Mouse (Mus musculus) cerebellum, adult 9-10 months (tissue): Measurements from ENCODE around the gene Trnp1.
A peak's percentile ranks its signal among the peaks of the same experiment; 100 is the strongest.

Experiments
- DNase-seq: peaks from one replicate; pipeline ENCODE4 v3.0.0; 2022

Gene Trnp1

DNA sequence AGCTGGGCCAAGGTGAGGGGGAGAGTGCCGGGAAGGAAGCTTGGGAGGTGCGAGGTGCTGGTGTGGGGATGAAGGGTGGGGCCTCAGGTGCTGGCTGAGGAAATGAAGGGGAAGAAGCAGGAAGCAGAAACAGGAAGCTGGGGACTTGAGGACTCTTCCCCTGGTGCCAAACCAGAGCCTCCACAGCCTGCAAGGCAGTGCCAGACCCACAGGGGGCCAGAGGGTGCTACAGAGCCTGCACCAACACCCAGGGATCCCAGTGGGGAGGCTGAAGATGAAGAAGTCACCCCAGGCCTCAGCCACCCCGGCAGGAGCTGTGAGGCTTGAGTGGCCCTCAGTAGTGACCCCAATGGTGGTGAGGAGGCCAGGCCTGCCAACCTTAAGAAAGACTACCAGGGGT is 40.3 kb downstream of the Trnp1 start:
- DNase-seq: no peak

DNA sequence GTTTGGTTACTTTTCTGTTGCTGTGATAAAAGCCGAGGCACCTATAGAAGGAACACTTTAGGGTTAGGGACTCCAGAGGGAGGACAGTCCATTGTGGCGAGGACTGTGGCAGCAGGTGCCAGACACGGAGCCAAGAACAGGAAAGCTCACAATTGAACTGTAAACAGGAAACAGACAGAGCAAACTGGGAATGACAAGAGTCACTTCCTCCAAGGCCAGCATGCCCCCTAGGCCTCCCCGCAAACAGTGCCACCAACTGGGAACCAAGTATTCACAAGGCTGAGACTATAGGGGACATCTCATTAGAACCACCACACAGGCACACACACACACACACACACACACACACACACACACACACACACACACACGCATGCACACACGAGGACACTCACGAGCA is 45.9 kb downstream of the Trnp1 start:
- DNase-seq: no peak

DNA sequence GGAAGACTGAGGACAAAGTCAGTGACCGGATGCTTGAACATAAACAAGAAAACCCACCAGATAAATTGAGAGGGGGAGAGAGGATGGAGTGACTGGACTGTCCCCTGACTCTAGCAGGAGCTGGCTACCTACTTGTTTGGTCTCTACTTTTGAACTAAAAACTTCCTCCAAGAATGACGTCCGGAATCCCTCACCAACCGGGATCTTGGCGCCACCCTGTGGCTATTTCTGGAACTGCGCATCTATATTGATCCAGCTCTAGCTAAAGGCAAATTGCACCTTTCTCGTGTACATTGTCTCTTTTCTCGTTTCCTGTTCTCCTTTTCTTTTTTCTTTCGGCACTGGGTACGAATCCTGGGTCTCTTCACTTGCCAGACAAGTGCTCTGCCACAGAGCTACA is 46.8 kb downstream of the Trnp1 start:
- DNase-seq: peak; percentile 82

DNA sequence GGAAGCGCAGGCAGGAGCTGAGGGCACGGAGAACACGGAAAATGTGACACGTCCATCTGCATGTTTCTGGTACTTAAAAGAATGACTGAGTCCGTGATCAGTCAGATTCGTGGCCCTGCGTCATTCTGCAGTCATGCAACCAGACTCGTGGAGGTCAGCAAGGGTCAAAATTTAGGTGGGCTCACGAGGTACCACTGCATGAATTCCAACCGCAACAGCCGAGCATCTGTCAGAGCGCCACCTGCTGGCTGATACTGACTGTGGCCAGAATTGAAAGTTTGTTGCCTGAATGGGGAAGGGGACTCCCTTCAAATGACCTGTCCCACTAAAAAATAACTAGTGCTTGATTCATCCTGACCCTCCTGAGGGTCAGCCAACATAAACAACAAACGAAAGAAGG is 48.6 kb downstream of the Trnp1 start:
- peak; percentile 50 for DNase-seq

DNA sequence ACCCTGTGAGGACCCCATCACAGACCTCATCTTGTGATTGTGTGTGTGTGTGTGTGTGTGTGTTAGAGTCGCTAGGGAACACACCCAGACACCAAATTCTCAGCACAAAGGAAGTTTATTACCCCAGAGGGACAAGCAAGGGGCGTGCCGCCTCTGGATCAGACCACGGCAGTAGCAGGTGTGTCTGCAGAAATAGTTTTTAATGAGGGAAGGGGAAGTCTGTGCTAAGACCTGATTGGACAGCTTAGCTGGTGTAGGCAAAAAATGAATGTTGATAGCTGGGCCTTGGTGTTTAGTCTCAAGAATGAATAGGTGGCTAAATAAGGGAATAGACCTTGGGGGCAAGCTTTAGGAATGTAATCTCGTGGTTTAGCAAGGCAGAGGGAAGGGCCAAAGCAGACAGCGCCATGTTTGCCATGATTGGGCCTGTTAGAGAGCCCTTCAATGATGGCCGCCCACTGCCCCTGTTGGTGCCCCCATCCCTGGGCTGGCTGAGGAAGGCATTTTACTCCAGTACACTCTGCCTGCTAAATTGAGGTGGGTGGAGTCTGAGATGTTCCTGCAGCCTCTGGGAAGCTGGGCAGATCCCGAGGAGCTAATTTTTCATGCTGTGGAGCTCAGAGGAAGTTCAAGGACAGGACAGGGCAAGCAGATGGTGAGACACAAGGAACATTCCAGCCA is 49.5 kb downstream of the Trnp1 start:
- no peak for DNase-seq

DNA sequence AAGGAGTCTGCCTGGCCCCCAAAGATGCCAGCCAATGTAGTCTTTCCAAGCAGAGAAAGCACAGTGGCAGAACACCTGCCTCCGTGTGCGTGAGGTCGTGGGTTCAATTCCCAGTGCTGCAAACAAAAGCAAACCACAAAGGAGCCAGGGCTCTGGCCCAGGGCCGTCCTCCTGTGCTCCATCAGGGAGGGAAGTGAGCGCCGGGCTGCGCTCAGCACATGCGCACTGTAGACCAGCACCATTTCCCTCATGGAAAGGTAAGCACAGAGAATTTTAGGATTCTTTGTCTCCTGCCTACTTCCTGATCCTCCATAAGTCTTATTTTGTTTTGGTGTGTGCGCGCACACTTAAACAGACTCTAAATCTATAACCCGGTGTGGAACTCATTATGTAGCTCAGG is 50.4 kb downstream of the Trnp1 start:
- no peak for DNase-seq

DNA sequence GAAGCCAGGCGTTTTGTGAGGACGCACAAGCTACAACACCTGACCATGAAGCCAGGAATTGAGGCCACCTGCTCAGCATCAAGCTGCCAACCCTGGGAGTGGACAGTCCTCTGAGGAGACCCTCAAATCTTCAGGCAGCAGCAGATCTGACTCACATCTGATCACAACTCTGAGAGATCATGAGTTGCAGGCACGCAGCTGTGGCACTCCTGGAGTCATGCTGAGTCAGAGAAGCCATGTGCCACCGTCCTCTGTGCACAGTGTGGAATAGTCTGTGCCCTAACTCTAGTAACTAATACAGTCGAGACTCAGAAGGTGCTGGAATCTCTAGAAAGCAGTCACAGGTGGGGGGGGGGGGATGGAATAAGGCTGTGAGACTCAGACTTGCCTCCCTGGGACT is 51.0 kb downstream of the Trnp1 start:
- DNase-seq: no peak

DNA sequence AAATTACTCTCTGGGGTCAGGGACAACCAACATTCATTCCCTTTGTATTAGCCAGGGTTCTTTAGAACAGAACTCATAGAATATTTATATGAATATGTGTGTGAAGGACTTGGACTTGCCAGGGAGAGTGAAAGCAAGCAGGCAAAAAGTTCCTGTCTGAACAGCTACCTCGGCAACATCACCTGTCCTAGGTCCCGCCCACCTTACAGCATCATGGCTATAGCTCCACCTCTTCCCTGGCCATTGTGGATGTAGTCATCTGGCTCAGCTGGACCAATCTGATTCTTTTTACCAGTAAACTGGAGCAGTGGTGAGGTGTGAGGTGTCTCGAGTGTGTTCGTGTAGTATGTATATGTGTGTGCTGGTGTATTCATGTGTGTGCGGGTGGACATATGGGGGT is 52.6 kb downstream of the Trnp1 start:
- no peak for DNase-seq

DNA sequence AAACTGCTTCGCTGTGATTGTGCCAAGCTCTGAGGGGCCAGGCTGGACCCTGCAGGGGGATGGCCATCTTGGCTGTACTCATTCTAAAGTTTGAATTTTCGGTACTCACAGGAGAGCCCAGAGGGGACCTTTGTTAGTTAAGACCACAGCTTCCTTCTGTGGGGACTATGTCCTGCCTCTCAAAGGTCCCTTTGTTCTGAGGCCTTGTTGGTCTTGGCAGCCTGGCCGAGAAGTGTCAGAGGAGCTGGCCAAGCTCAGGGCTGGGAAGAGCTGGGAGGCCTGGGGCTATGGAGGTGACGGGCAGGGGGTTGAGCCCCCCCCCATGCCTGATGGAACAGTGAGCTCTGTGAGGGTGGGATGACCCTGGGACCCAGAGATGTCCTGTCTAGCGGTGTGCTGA is 55.3 kb downstream of the Trnp1 start:
- DNase-seq: no peak

DNA sequence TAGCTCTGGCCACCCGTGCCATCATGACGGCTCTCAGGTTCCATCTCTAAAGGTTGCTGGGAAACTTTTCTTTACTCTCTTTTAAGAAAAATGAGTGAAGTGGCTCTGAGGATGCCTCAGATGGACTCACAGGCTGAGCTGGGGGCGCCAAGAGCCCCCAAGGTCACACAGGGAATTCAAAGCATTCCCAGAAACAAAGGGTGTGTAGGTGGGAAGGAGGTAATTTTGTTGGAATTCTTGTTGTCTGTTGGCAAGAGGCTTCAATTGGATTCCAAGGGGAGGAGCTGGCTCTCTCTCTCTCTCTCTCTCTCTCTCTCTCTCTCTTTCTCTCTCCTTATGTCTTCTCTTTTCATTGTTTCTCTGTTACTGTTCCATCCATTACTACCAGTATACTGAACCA is 56.2 kb downstream of the Trnp1 start:
- no peak for DNase-seq
